Mouse (Mus musculus): ENCODE results near the gene Kctd11. TPM values are rescaled to one million over a fixed set of nuclear protein-coding genes. Genes with fewer than 3 reads are reported as not detected.

Kctd11 gene
- polyA plus RNA-seq, 1 experiment = 0.47 TPM

DNA sequence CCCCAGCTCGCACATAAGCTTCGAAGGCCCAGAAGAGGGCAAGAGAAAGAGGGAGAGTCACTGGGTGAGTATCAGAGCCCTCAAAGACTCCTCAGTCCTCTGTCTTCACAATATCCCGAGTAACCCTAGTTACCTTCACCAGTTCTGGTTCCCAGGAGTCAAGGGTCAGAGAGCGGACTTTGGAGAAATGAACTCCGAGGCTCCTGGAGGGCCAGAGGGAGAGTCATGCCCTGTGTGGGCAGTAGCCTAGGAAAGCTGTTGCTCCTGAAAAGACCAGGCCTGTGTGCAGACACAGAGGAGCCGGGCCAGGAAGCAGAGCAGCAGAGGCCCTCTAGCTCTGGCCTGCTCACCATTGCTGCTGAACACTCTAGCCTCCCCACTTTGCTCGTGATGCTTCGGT is 3.5 kb upstream of the Kctd11 start:
- no peak overlapping the region for H3K4me3 ChIP-seq (ENCODE audit: control insufficient read depth, low read depth, low read length)
- TF ChIP-seq POLR2A (IDR thresholded peaks at IDR 0.05; ENCODE audit: control insufficient read depth, low read depth, low read length) (no peak), CTCF (IDR thresholded peaks at IDR 0.05; ENCODE audit: control insufficient read depth, insufficient read depth, insufficient replicate concordance, low read depth, low read length) (no peak)
- H3K27ac ChIP-seq (ENCODE audit: control insufficient read depth, insufficient read depth, low read depth, low read length) = no peak overlapping the region
- H3K27me3 ChIP-seq (ENCODE audit: control insufficient read depth, insufficient read depth, low read length) = no peaks in the 10 kb centered on the region
- H3K4me1 ChIP-seq (ENCODE audit: control insufficient read depth, insufficient read depth, low read length) = peaks cover 20% of the 10 kb centered on the region
- H3K36me3 ChIP-seq (ENCODE audit: control insufficient read depth, insufficient read depth, low read length) = no peaks in the 10 kb centered on the region

DNA sequence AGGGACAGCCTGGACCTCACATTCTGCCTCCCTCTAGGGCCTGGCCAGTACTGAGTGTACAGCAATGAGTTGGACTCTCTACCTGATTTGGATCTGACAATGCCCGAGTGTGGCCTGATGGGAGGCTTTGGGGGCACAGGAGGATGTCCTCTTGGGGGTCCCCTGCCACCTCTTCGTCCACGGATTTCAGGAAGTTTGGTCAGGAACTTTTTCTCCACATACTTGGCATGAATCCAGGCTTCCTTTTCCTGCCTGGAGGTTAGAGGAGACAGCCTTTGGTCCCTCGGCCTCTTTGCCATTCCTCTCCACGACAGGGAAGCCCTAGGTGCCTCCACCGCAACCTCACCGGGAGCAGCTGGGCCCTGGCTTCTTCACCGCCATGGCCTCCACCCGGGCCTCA is 3.0 kb upstream of the Kctd11 start:
- Histone ChIP-seq H3K4me1 (ENCODE audit: control insufficient read depth, insufficient read depth, low read length) (peaks cover 24% of the 10 kb centered on the region), H3K27ac (ENCODE audit: control insufficient read depth, insufficient read depth, low read depth, low read length) (no peak overlapping the region), H3K36me3 (ENCODE audit: control insufficient read depth, insufficient read depth, low read length) (no peaks in the 10 kb centered on the region), H3K27me3 (ENCODE audit: control insufficient read depth, insufficient read depth, low read length) (no peaks in the 10 kb centered on the region), H3K4me3 (ENCODE audit: control insufficient read depth, low read depth, low read length) (no peak overlapping the region)
- no peak for TF ChIP-seq POLR2A (IDR thresholded peaks at IDR 0.05; ENCODE audit: control insufficient read depth, low read depth, low read length)
- TF ChIP-seq CTCF (IDR thresholded peaks at IDR 0.05; ENCODE audit: control insufficient read depth, insufficient read depth, insufficient replicate concordance, low read depth, low read length) = no peak

DNA sequence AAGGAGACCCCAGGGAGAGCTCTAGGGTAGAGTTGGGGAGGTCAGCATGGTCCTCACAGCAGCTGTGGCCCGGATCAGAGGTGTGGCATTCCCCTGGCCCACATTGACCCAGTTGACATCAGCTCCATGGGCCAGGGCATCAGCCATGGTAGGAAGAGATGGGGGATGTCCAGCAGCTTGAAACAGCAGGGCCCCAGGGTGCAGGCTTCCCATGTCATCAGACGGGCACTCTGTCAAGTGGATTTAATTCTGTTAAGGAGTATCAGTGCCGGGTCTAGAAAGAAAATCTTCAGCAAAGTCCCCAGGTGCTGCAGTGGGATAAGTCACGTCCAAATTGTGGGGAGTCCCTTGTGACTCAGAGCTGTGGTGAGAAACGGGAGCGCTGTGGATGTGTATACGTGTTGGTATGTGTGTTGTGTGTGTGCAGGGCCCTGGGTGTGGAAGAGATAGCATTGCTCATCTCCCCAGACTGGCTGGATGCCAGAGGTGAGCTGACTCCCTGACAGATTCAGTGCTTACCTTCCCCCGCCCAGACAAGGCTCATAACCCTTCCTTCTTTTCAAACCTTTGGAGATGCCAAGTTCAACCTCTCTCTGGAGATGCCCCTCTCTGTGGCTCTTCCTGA is 2.4 kb upstream of the Kctd11 start:
- Histone ChIP-seq H3K4me3 (ENCODE audit: control insufficient read depth, low read depth, low read length) (no peak overlapping the region), H3K27ac (ENCODE audit: control insufficient read depth, insufficient read depth, low read depth, low read length) (no peak overlapping the region), H3K27me3 (ENCODE audit: control insufficient read depth, insufficient read depth, low read length) (no peaks in the 10 kb centered on the region), H3K36me3 (ENCODE audit: control insufficient read depth, insufficient read depth, low read length) (no peaks in the 10 kb centered on the region), H3K4me1 (ENCODE audit: control insufficient read depth, insufficient read depth, low read length) (peaks cover 24% of the 10 kb centered on the region)
- TF ChIP-seq POLR2A (IDR thresholded peaks at IDR 0.05; ENCODE audit: control insufficient read depth, low read depth, low read length) = no peak
- TF ChIP-seq CTCF (IDR thresholded peaks at IDR 0.05; ENCODE audit: control insufficient read depth, insufficient read depth, insufficient replicate concordance, low read depth, low read length) = no peak

DNA sequence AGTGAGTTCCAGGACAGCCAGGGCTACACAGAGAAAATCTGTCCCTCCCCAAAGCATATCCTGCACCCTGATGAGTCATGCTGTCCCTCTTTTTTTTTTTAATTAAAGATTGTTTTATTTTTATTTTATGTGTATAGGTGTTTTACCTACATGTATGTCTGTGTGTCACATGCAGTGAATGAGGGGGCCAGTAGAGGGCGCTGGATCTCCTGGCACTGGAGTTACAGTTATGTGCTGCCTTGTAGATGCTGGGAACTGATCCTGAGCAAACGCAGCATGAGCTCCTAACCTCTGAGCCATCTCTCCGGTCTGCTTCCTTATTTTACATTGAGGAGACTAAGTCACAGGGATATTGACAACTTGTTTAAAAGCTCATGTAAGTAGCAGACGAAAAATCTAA is 1.9 kb upstream of the Kctd11 start:
- TF ChIP-seq CTCF (IDR thresholded peaks at IDR 0.05; ENCODE audit: control insufficient read depth, insufficient read depth, insufficient replicate concordance, low read depth, low read length) (peak; percentile 62; the same call in 1 of the 2 replicates), POLR2A (IDR thresholded peaks at IDR 0.05; ENCODE audit: control insufficient read depth, low read depth, low read length) (no peak)
- Histone ChIP-seq H3K27me3 (ENCODE audit: control insufficient read depth, insufficient read depth, low read length) (no peaks in the 10 kb centered on the region), H3K36me3 (ENCODE audit: control insufficient read depth, insufficient read depth, low read length) (no peaks in the 10 kb centered on the region), H3K4me3 (ENCODE audit: control insufficient read depth, low read depth, low read length) (no peak overlapping the region), H3K4me1 (ENCODE audit: control insufficient read depth, insufficient read depth, low read length) (peaks cover 24% of the 10 kb centered on the region), H3K27ac (ENCODE audit: control insufficient read depth, insufficient read depth, low read depth, low read length) (no peak overlapping the region)

DNA sequence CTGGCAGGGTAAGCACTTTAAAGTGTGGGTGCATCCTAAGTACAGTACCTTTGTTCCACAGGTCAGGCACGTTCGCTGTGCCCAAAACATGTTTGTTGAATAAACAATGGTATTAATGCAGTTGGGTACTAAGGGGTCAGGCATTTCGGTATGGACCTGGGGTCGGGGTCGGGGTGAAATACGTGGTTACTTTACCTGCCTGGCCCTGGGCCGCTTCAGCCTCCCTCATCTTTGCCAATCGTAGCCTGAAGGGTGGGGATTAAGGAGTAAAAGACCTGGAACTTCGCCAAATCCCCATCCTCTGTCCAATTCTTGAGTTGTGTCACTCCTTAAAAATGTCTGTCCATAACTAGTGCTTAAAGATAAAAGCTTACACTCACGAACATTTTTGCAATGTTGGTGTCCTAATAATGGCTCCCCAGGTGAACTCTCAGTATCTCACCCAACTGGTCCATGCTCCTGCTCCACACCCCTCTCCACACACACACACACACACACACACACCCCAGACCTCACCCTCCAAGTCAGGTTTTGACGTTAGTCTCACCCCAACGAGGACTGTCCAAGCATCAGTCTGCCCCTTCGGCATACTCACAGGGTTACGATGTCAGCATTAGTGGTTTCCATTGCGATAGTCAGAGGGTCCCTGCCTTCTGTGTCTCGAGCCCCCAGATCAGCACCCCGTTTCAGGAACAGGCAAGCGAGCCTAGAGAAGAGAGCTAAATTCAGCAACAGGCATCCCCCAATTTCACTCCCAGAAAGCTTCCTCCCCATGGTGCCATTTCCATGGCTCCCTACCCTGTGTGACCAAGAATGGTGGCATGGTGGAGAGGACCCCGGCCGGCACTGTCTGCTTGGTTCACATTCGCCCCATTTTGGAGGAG is 823 bp upstream of the Kctd11 start:
- Histone ChIP-seq H3K4me1 (ENCODE audit: control insufficient read depth, insufficient read depth, low read length) (peaks cover 29% of the 10 kb centered on the region), H3K4me3 (ENCODE audit: control insufficient read depth, low read depth, low read length) (peak overlapping the region; percentile 66), H3K27ac (ENCODE audit: control insufficient read depth, insufficient read depth, low read depth, low read length) (peak overlapping the region; percentile 29; the same call in 1 of the 2 replicates), H3K36me3 (ENCODE audit: control insufficient read depth, insufficient read depth, low read length) (no peaks in the 10 kb centered on the region), H3K27me3 (ENCODE audit: control insufficient read depth, insufficient read depth, low read length) (no peaks in the 10 kb centered on the region)
- TF ChIP-seq CTCF (IDR thresholded peaks at IDR 0.05; ENCODE audit: control insufficient read depth, insufficient read depth, insufficient replicate concordance, low read depth, low read length) (no peak), POLR2A (IDR thresholded peaks at IDR 0.05; ENCODE audit: control insufficient read depth, low read depth, low read length) (no peak)

DNA sequence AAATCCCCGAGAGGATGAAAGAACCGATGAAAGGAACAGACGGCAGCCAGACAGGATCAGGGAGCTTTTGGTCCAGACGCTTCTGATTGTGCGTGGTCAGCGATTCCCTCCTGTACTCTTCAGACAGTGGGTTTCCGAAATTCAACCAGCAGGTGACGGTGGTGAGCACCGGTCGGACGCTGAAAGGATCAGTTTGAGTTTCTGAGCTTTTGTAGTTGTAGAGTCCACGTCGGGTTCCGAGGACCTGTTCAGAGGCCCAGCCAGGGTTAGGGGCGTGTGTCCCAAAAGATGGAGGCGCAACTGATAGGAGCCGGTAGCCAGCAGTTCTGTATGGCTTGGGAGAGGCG is 727 bp downstream of the Kctd11 start:
- Histone ChIP-seq H3K27ac (ENCODE audit: control insufficient read depth, insufficient read depth, low read depth, low read length) (peak overlapping the region; percentile 30), H3K4me1 (ENCODE audit: control insufficient read depth, insufficient read depth, low read length) (peaks cover 37% of the 10 kb centered on the region), H3K27me3 (ENCODE audit: control insufficient read depth, insufficient read depth, low read length) (no peaks in the 10 kb centered on the region), H3K4me3 (ENCODE audit: control insufficient read depth, low read depth, low read length) (peak overlapping the region; percentile 66), H3K36me3 (ENCODE audit: control insufficient read depth, insufficient read depth, low read length) (no peaks in the 10 kb centered on the region)
- TF ChIP-seq POLR2A (IDR thresholded peaks at IDR 0.05; ENCODE audit: control insufficient read depth, low read depth, low read length) (no peak), CTCF (IDR thresholded peaks at IDR 0.05; ENCODE audit: control insufficient read depth, insufficient read depth, insufficient replicate concordance, low read depth, low read length) (peak; percentile 53; the same call in 1 of the 2 replicates)

DNA sequence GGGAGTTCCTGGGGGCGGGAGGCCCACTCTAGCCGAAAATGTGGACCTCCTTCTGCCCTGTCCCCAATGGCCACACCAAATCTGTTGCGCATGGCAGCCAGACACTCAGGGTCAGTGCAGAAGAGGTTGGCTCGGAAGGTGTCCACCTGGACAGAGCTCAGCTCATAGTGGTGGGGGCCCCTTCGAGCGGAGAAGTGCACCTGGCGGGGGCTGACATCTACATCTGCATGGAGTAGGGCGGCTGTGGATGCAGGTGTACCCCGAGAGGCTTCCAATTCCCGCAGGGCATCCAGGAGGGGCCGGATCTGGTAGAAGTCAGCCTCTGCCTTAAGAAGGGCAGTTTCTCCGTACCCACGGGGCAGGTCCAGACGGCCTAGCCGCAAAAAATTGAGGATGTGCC is 1.5 kb downstream of the Kctd11 start:
- Histone ChIP-seq H3K27ac (ENCODE audit: control insufficient read depth, insufficient read depth, low read depth, low read length) (no peak overlapping the region), H3K4me1 (ENCODE audit: control insufficient read depth, insufficient read depth, low read length) (peaks cover 37% of the 10 kb centered on the region), H3K27me3 (ENCODE audit: control insufficient read depth, insufficient read depth, low read length) (no peaks in the 10 kb centered on the region), H3K36me3 (ENCODE audit: control insufficient read depth, insufficient read depth, low read length) (no peaks in the 10 kb centered on the region), H3K4me3 (ENCODE audit: control insufficient read depth, low read depth, low read length) (peak overlapping the region; percentile 25)
- TF ChIP-seq CTCF (IDR thresholded peaks at IDR 0.05; ENCODE audit: control insufficient read depth, insufficient read depth, insufficient replicate concordance, low read depth, low read length) (no peak), POLR2A (IDR thresholded peaks at IDR 0.05; ENCODE audit: control insufficient read depth, low read depth, low read length) (no peak)
